Mouse (Mus musculus): Measurements from ENCODE around the gene Kcnd3. TPM values are rescaled to one million over a fixed set of nuclear protein-coding genes. Genes with fewer than 3 reads are reported as not detected.
"Not testable (repeated sequence)": the region's sequence is repeated elsewhere in the genome, so short reads cannot be mapped to it uniquely, and the experiment has no call there.

Kcnd3 gene
- total and polyA plus RNA-seq, 3 experiments = 0.05 TPM; not detected in 2

DNA sequence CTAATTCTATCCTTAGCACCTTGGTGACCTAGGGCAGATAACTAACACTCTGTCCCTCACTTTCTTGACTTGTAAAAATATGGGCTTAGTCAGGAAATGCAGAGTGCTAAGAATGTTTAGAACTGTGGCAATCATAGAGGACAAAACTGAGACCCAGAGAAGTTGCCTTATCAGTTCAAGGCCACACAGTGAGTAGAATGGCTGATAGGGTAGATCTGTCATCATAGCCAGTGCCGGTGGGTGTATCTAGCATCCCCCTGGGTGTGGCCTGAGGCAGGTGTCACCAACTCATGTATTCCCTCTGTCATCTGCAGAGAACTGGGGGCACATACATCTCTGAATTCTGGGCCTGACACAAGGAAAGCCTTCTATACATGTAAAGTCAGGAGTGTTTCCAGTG is 246.2 kb downstream of the Kcnd3 start:
- peak; percentile 36 for TF ChIP-seq TAL1 (conservative IDR thresholded peaks at IDR 0.05; ENCODE audit: low read depth, low read length)
- no peak for TF ChIP-seq GATA2 (IDR thresholded peaks at IDR 0.05; ENCODE audit: borderline replicate concordance, low read depth, low read length)
- no peaks in the 10 kb centered on the region for H3K36me3 ChIP-seq (replicated peaks)
- H3K9me3 ChIP-seq (replicated peaks) = no peaks in the 10 kb centered on the region
- peak; percentile 65 for ATAC-seq (ENCODE audit: extremely low read depth, insufficient number of reproducible peaks, low FRiP score, poor library complexity, severe bottlenecking)
- no peak overlapping the region for H3K4me3 ChIP-seq (ENCODE audit: low read depth, low read length)
- peak; percentile 35 for DNase-seq (ENCODE audit: low spot score)
- peaks cover 93% of the 10 kb centered on the region for H3K4me1 ChIP-seq (ENCODE audit: insufficient read depth, low read depth, low read length)
- peaks cover 10% of the 10 kb centered on the region; the same call in 1 of the 2 replicates for H3K27me3 ChIP-seq (ENCODE audit: insufficient read depth, low read length)

DNA sequence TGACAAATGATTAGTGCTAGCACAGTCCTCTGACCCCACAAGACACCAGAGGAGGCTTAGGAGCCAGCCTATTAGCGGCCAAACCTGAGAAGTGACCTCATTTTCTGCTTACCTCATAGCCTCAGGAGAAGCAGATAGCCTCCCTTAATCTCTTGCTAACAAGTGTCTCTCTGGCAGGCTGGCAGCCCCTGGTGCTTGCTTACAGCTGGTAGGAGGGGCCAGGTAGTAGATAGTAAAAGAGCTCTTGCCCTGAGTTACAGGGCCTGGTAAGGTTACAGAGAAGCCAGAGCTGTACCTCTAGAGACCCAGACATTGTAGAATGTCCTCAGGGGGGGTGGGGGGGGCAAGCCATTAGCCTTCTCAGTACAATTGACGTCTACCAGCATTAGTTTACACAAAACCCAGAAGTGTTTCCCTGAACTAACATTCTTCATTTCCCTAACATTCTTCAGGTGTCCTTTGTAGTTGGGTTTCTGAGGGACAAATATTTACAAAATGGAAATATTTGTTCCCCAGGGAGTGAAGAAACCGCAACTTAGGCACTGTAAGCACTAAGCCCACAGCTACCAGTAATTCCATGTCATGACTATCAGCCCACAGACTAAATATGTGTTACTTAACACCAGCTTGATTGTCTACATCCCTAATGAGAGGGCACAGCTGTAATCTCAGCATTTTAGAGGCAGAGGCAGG is 247.3 kb downstream of the Kcnd3 start:
- no peaks in the 10 kb centered on the region for H3K36me3 ChIP-seq (replicated peaks)
- peaks cover 95% of the 10 kb centered on the region for H3K4me1 ChIP-seq (ENCODE audit: insufficient read depth, low read depth, low read length)
- no peaks in the 10 kb centered on the region for H3K9me3 ChIP-seq (replicated peaks)
- TF ChIP-seq GATA2 (IDR thresholded peaks at IDR 0.05; ENCODE audit: borderline replicate concordance, low read depth, low read length) = no peak
- TF ChIP-seq CTCF (IDR thresholded peaks at IDR 0.05; ENCODE audit: low read depth, low read length) = no peak
- TF ChIP-seq POLR2AphosphoS5 (IDR thresholded peaks at IDR 0.05; ENCODE audit: insufficient replicate concordance, low read depth, low read length) = no peak
- TF ChIP-seq GATA1 (IDR thresholded peaks at IDR 0.05; ENCODE audit: borderline replicate concordance, low read length) = no peak
- 0 out of 2 replicates have a peak, but pooled peaks have one; percentile 7 for TF ChIP-seq TAL1 (conservative IDR thresholded peaks at IDR 0.05; ENCODE audit: low read depth, low read length)
- peak; percentile 54 for ATAC-seq (ENCODE audit: extremely low read depth, insufficient number of reproducible peaks, low FRiP score, poor library complexity, severe bottlenecking)
- H3K4me3 ChIP-seq (ENCODE audit: low read depth, low read length) = no peak overlapping the region
- peak; percentile 70 for DNase-seq (ENCODE audit: low spot score)
- peaks cover 6% of the 10 kb centered on the region; the same call in 1 of the 2 replicates for H3K27me3 ChIP-seq (ENCODE audit: insufficient read depth, low read length)

DNA sequence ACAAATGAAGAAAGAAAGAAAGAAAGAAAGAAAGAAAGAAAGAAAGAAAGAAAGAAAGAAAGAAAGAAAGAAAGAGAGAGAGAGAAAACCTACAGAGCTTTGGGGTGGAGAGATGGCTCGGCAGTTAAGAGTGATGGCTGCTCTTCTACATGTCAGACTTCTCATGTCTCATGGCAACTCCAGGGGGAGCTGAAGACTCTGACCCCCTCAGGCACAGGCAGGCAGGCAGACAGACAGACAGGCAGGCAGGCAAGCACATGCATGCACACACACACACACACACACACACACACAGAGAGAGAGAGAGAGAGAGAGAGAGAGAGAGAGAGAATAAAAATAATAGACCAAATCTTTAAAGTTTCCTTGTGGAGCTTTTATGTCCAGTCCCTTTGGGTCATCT is 248.7 kb downstream of the Kcnd3 start:
- not testable (repeated sequence) for ATAC-seq (ENCODE audit: extremely low read depth, insufficient number of reproducible peaks, low FRiP score, poor library complexity, severe bottlenecking); DNase-seq (ENCODE audit: low spot score); H3K27me3 ChIP-seq (ENCODE audit: insufficient read depth, low read length); H3K36me3 ChIP-seq (replicated peaks); H3K9me3 ChIP-seq (replicated peaks)
- Histone ChIP-seq H3K4me3 (ENCODE audit: low read depth, low read length) (peak overlapping the region; percentile 50; the same call in 1 of the 2 replicates), H3K4me1 (ENCODE audit: insufficient read depth, low read depth, low read length) (peaks cover 98% of the 10 kb centered on the region)

DNA sequence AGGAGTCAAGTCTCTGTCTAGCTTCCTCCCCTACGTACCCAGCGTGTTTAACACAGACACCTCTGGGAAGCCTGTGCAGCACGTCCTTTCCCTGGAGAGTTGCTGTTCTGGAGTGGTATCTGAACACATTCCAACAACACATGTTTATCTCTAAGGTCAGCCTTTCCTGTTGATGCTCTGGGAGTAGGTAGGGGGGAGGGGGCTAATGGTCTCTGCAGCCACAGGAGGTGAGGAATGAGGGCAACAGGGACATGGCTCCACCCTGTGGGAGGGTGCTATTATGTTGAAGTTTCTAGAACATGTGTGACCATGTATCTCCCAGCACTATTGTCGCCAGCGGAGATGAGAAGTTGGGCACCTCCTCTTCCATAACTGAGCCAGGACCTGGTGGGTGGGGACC is 249.3 kb downstream of the Kcnd3 start:
- TF ChIP-seq POLR2AphosphoS5 (IDR thresholded peaks at IDR 0.05; ENCODE audit: insufficient replicate concordance, low read depth, low read length) (no peak), GATA2 (IDR thresholded peaks at IDR 0.05; ENCODE audit: borderline replicate concordance, low read depth, low read length) (no peak), TAL1 (conservative IDR thresholded peaks at IDR 0.05; ENCODE audit: low read depth, low read length) (peak; percentile 55), GATA1 (IDR thresholded peaks at IDR 0.05; ENCODE audit: borderline replicate concordance, low read length) (no peak), CTCF (IDR thresholded peaks at IDR 0.05; ENCODE audit: low read depth, low read length) (no peak)
- Histone ChIP-seq H3K4me1 (ENCODE audit: insufficient read depth, low read depth, low read length) (peaks cover 98% of the 10 kb centered on the region), H3K27me3 (ENCODE audit: insufficient read depth, low read length) (no peaks in the 10 kb centered on the region; the same call in 1 of the 2 replicates), H3K9me3 (replicated peaks) (no peaks in the 10 kb centered on the region), H3K4me3 (ENCODE audit: low read depth, low read length) (peak overlapping the region; percentile 50; the same call in 1 of the 2 replicates), H3K36me3 (replicated peaks) (peaks cover 5% of the 10 kb centered on the region)
- ATAC-seq (ENCODE audit: extremely low read depth, insufficient number of reproducible peaks, low FRiP score, poor library complexity, severe bottlenecking) (peak; percentile 40), DNase-seq (ENCODE audit: low spot score) (peak; percentile 35)

DNA sequence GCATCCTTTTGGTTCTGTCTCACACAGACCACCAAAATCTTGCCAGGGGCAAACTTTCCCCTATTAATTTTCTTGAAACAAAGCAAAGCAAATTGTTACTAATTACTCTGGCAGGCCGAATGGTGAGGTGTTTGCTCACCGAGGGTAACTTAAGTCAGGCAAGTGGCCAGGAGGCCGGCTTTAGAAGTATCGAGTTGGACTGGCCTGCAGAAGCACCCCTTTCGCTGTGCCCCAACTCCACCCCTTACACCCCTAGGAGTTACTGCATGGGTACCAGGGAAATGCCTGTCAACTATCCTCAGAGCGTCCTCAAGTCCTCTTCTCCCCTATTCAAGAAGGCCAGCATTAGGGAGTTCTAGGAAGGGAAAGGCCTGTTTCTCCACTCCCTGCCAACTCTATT is 251.4 kb downstream of the Kcnd3 start:
- no peak for TF ChIP-seq TAL1 (conservative IDR thresholded peaks at IDR 0.05; ENCODE audit: low read depth, low read length)
- TF ChIP-seq GATA1 (IDR thresholded peaks at IDR 0.05; ENCODE audit: borderline replicate concordance, low read length) = no peak
- TF ChIP-seq CTCF (IDR thresholded peaks at IDR 0.05; ENCODE audit: low read depth, low read length) = no peak
- TF ChIP-seq POLR2AphosphoS5 (IDR thresholded peaks at IDR 0.05; ENCODE audit: insufficient replicate concordance, low read depth, low read length) = no peak
- no peak for TF ChIP-seq GATA2 (IDR thresholded peaks at IDR 0.05; ENCODE audit: borderline replicate concordance, low read depth, low read length)
- ATAC-seq (ENCODE audit: extremely low read depth, insufficient number of reproducible peaks, low FRiP score, poor library complexity, severe bottlenecking) = no peak
- no peaks in the 10 kb centered on the region for H3K9me3 ChIP-seq (replicated peaks)
- H3K4me3 ChIP-seq (ENCODE audit: low read depth, low read length) = no peak overlapping the region
- peaks cover 91% of the 10 kb centered on the region for H3K4me1 ChIP-seq (ENCODE audit: insufficient read depth, low read depth, low read length)
- no peak for DNase-seq (ENCODE audit: low spot score)
- no peaks in the 10 kb centered on the region; the same call in 1 of the 2 replicates for H3K27me3 ChIP-seq (ENCODE audit: insufficient read depth, low read length)
- H3K36me3 ChIP-seq (replicated peaks) = peaks cover 20% of the 10 kb centered on the region

DNA sequence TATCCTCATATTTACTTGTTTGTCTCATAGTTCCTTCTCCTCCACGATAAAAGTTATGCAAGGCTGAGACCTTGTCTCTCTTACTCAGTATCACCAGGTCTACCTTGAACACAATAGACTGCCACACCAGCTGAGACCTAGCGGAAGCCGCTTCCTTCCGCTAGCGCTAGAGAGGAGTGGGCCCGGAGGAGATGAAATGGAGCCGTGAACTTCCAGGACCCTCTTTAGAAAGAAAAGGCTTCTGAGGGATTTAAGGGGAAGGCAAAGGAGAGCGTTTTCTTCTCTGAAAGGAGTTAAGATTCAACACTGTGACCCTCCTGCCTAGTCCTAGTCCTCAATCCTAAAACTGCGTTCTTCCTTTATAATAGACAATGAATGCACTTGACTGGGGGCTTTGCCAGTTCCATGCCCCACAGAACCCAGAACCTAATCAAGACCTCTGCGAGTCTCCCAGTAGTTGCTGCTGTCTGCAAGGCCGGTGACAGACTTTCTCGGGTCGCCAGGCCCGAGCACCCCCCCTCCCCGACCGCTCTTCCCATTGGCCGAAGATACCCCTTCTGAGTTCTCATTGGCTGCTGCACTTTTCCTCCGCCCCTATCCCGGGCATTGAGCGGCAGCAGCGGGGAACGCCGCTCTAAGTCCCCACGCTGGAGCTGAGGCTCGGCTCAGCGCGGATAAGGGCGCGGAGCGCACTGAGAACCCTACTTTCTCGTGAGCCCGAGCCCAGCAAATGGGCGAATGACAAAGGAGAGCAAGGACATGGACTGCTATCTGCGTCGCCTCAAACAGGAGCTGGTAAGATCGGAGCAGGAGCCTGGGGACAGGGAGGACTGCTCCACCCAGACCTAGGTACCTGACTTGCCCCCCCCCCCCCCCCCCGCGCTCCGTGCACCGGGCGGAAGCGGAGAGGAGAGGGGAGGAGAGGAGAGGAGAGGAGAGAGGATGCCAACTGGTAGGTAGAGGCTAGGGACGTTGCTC is 252.2 kb downstream of the Kcnd3 start, which contains the start of gene Inka2:
Gene Inka2 (plus strand): TSS at position 569 of the 978 bp plus-strand sequence.
- Histone ChIP-seq H3K36me3 (replicated peaks) (peaks cover 24% of the 10 kb centered on the region), H3K9me3 (replicated peaks) (no peaks in the 10 kb centered on the region), H3K4me3 (ENCODE audit: low read depth, low read length) (peak within 1 kb of the TSS; percentile 80), H3K27me3 (ENCODE audit: insufficient read depth, low read length) (no peaks in the 10 kb centered on the region; the same call in 1 of the 2 replicates), H3K4me1 (ENCODE audit: insufficient read depth, low read depth, low read length) (peaks cover 89% of the 10 kb centered on the region)
- TF ChIP-seq POLR2AphosphoS5 (IDR thresholded peaks at IDR 0.05; ENCODE audit: insufficient replicate concordance, low read depth, low read length) = no peak
- TF ChIP-seq GATA1 (IDR thresholded peaks at IDR 0.05; ENCODE audit: borderline replicate concordance, low read length) = no peak
- no peak for TF ChIP-seq CTCF (IDR thresholded peaks at IDR 0.05; ENCODE audit: low read depth, low read length)
- no peak for TF ChIP-seq TAL1 (conservative IDR thresholded peaks at IDR 0.05; ENCODE audit: low read depth, low read length)
- TF ChIP-seq GATA2 (IDR thresholded peaks at IDR 0.05; ENCODE audit: borderline replicate concordance, low read depth, low read length) = no peak
- DNase-seq (ENCODE audit: low spot score) (peak; percentile 97), ATAC-seq (ENCODE audit: extremely low read depth, insufficient number of reproducible peaks, low FRiP score, poor library complexity, severe bottlenecking) (peak; percentile 89)
